Mouse (Mus musculus) forebrain, embryonic 14.5 days (tissue): ENCODE results near the gene Gys1. TPM values are rescaled to one million over a fixed set of nuclear protein-coding genes. Genes with fewer than 3 reads are reported as not detected.

Experiments used
- ATAC-seq: fragments of 200-750 bp; cut with Nextera tagmentation; 2 replicates; pipeline ENCODE4 v1.8.0; 2017; ENCODE audit warnings: mild to moderate bottlenecking, moderate library complexity
- DNase-seq: peaks from one replicate; pipeline ENCODE4 v3.0.0-alpha.2; 2015; ENCODE audit warnings: low spot score
- H3K27ac ChIP-seq: fragments of 300-500 bp; sonication (generic); 2 replicates; pipeline ENCODE4 v1.5.1; 2014; ENCODE audit warnings: low read depth, mild to moderate bottlenecking, control low read depth, low read length, moderate library complexity
- H3K27me3 ChIP-seq: fragments of 300-500 bp; sonication (generic); replicated peaks from 2 replicates; pipeline ENCODE4 v1.6.1; 2014; ENCODE audit warnings: low read length, control low read depth, mixed read lengths; ENCODE audit not compliant: control insufficient read depth, insufficient read depth
- H3K36me3 ChIP-seq: fragments of 300-500 bp; sonication (generic); 2 replicates; pipeline ENCODE4 v1.6.1; 2014; ENCODE audit warnings: low read length, control low read depth; ENCODE audit not compliant: control insufficient read depth, insufficient read depth
- H3K4me1 ChIP-seq: fragments of 300-500 bp; sonication (generic); 2 replicates; pipeline ENCODE4 v1.6.1; 2014; ENCODE audit warnings: antibody characterized with exemption, low read length, control low read depth; ENCODE audit not compliant: control insufficient read depth, insufficient read depth
- H3K4me2 ChIP-seq: fragments of 300-500 bp; sonication (generic); 2 replicates; pipeline ENCODE4 v1.6.1; 2014; ENCODE audit warnings: mild to moderate bottlenecking, control low read depth, low read length
- H3K4me3 ChIP-seq: fragments of 300-500 bp; sonication (generic); 2 replicates; pipeline ENCODE4 v1.5.1; 2014; ENCODE audit warnings: low read depth, low read length, control low read depth
- H3K9ac ChIP-seq: fragments of 300-500 bp; sonication (generic); 2 replicates; pipeline ENCODE4 v1.6.1; 2014; ENCODE audit warnings: mild to moderate bottlenecking, low read length, control low read depth, moderate library complexity
- H3K9me3 ChIP-seq: fragments of 300-500 bp; sonication (generic); replicated peaks from 2 replicates; pipeline ENCODE4 v1.6.1; 2016; ENCODE audit warnings: low read length, control low read depth, mixed read lengths; ENCODE audit not compliant: control insufficient read depth
- WGBS: fragments of 180-500 bp; shearing (Covaris S2); extraction: QIAGEN DNeasy Blood & Tissue Kit; methylation state at CpG from one replicate; pipeline ENCODE4 v1.1.7; 2014; 5-methylcytosine and 5-hydroxymethylcytosine counted together
- polyA plus RNA-seq: library from polyadenylated mRNA; unstranded; fragments of >200 nt; fragmentation: Nextera tagmentation; extraction: Ambion mirVana; gene quantifications from 2 replicates; pipeline ENCODE4 v1.2.1, GENCODE M21; 2014

Gys1 gene
- polyA plus RNA-seq, 1 experiment from 2014 or later, result 13.4 TPM

- H3K27me3 ChIP-seq, result peaks cover 53% of the 10 kb centered on the region
Measured at GRCm38 (mm10) chr7:45405091-45406075, 29.3 kb upstream of the Gys1 start, which contains the start of gene Kcna7. Gene Kcna7 (plus strand): TSS chr7:45405653.

GRCm38 (mm10) chr7:45406157-45407156, 28.2 kb upstream of the Gys1 start:
- 2% methylated on average over 114 of the region's 114 CpGs for WGBS
- Histone ChIP-seq H3K9ac (no peak overlapping the region), H3K4me1 (no peaks in the 10 kb centered on the region)

More at GRCm38 (mm10) chr7:45405091-45406075, 29.3 kb upstream of the Gys1 start, which contains the start of gene Kcna7:
- Histone ChIP-seq H3K4me1 (no peaks in the 10 kb centered on the region), H3K4me3 (peak within 1 kb of the TSS; percentile 20), H3K36me3 (no peaks in the 10 kb centered on the region), H3K27ac (no peak within 1 kb of the TSS), H3K4me2 (peak within 1 kb of the TSS; percentile 40), H3K9me3 (no peaks in the 10 kb centered on the region), H3K9ac (no peak within 1 kb of the TSS)
- WGBS, result 13% methylated on average over 28 of the region's 28 CpGs
- peak; percentile 18; the same call in 1 of the 2 replicates for ATAC-seq
- DNase-seq, result peak; percentile 39

GRCm38 (mm10) chr7:45407836-45408235, 26.8 kb upstream of the Gys1 start:
- Histone ChIP-seq H3K9me3 (no peaks in the 10 kb centered on the region), H3K36me3 (no peaks in the 10 kb centered on the region), H3K27me3 (peaks cover 72% of the 10 kb centered on the region), H3K4me1 (no peaks in the 10 kb centered on the region), H3K9ac (no peak overlapping the region), H3K4me2 (no peak overlapping the region), H3K27ac (no peak overlapping the region), H3K4me3 (no peak overlapping the region)
- WGBS, result 80% methylated on average over 10 of the region's 10 CpGs
- ATAC-seq, result no peak
- DNase-seq, result no peak

More at GRCm38 (mm10) chr7:45406157-45407156, 28.2 kb upstream of the Gys1 start:
- Histone ChIP-seq H3K4me2 (peak overlapping the region; percentile 40), H3K27me3 (peaks cover 64% of the 10 kb centered on the region), H3K9me3 (no peaks in the 10 kb centered on the region), H3K4me3 (peak overlapping the region; percentile 20), H3K36me3 (no peaks in the 10 kb centered on the region), H3K27ac (no peak overlapping the region)
- ATAC-seq (no peak), DNase-seq (no peak)

DNA sequence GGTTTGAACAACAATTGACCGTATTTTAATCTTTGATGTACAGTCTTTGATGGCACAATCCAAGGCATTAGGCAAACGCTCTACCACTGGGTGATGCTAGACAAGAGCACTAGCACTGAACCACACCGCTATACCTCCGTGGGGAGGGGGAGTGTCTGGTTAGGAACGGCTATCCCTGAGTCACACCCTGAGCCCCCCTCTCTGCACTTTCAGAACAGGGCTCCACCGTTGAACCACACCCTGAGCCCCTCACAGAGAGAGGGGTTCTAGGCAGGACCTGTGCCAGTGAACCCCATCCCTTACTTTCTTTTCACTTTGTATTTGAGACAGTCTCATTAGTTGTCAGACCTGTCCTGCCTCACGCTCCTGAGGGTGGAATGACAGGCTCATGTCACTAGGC, 26.3 kb upstream of the Gys1 start:
- no peak overlapping the region for H3K27ac ChIP-seq
- 66% methylated on average over 7 of the region's 7 CpGs for WGBS
- H3K9me3 ChIP-seq, result no peaks in the 10 kb centered on the region
- DNase-seq (no peak), ATAC-seq (no peak)
- no peak overlapping the region for H3K4me2 ChIP-seq
- H3K36me3 ChIP-seq, result no peaks in the 10 kb centered on the region
- H3K4me3 ChIP-seq, result no peak overlapping the region
- no peak overlapping the region for H3K9ac ChIP-seq
- H3K27me3 ChIP-seq, result peaks cover 77% of the 10 kb centered on the region
- H3K4me1 ChIP-seq, result no peaks in the 10 kb centered on the region

DNA sequence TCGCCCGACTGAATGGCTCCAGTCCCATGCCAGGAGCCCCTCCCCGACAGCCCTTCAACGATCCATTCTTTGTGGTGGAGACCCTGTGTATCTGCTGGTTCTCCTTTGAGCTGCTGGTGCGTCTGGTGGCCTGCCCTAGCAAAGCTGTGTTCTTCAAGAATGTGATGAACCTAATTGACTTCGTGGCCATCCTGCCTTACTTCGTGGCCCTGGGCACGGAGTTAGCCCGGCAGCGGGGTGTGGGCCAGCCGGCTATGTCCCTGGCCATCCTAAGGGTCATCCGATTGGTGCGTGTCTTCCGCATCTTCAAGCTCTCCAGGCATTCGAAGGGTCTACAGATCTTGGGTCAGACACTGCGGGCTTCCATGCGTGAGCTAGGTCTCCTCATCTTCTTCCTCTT, 25.7 kb upstream of the Gys1 start:
- Histone ChIP-seq H3K27me3 (peaks cover 83% of the 10 kb centered on the region), H3K4me1 (no peaks in the 10 kb centered on the region), H3K4me2 (no peak overlapping the region), H3K9ac (no peak overlapping the region), H3K4me3 (no peak overlapping the region), H3K36me3 (no peaks in the 10 kb centered on the region), H3K9me3 (no peaks in the 10 kb centered on the region), H3K27ac (no peak overlapping the region)
- DNase-seq (no peak), ATAC-seq (no peak)
- WGBS, result 89% methylated on average over 17 of the region's 17 CpGs

GRCm38 (mm10) chr7:45409497-45410163, 25.0 kb upstream of the Gys1 start:
- no peaks in the 10 kb centered on the region for H3K9me3 ChIP-seq
- no peaks in the 10 kb centered on the region for H3K36me3 ChIP-seq
- ATAC-seq (no peak), DNase-seq (no peak)
- WGBS, result 88% methylated on average over 8 of the region's 8 CpGs
- H3K27me3 ChIP-seq, result peaks cover 90% of the 10 kb centered on the region
- H3K27ac ChIP-seq, result no peak overlapping the region
- H3K4me1 ChIP-seq, result no peaks in the 10 kb centered on the region
- H3K4me3 ChIP-seq, result no peak overlapping the region
- H3K4me2 ChIP-seq, result no peak overlapping the region
- no peak overlapping the region for H3K9ac ChIP-seq

- DNase-seq (no peak), ATAC-seq (no peak)
- 86% methylated on average over 2 of the region's 2 CpGs for WGBS
Measured at GRCm38 (mm10) chr7:45412421-45412820, 22.2 kb upstream of the Gys1 start.

More at GRCm38 (mm10) chr7:45412421-45412820, 22.2 kb upstream of the Gys1 start:
- Histone ChIP-seq H3K9me3 (no peaks in the 10 kb centered on the region), H3K4me1 (no peaks in the 10 kb centered on the region), H3K27ac (no peak overlapping the region), H3K4me2 (no peak overlapping the region), H3K4me3 (no peak overlapping the region), H3K27me3 (peaks cover 92% of the 10 kb centered on the region), H3K36me3 (no peaks in the 10 kb centered on the region), H3K9ac (no peak overlapping the region)
